Mouse (Mus musculus): ENCODE results near the gene Nxph1.

The Nxph1 gene

GRCm38 (mm10) chr6:8959810-8960209, 11.6 kb downstream of the Nxph1 start:
- DNase-seq (ENCODE audit: low read depth, low spot score) = no peak

- DNase-seq (ENCODE audit: low read depth, low spot score) = no peak
Observed at GRCm38 (mm10) chr6:8970576-8970975, 22.3 kb downstream of the Nxph1 start.

- no peak for DNase-seq (ENCODE audit: low read depth, low spot score)
Observed at GRCm38 (mm10) chr6:8979237-8979871, 31.1 kb downstream of the Nxph1 start.

- no peak for DNase-seq (ENCODE audit: low read depth, low spot score)
Observed at GRCm38 (mm10) chr6:8996301-8996943, 48.2 kb downstream of the Nxph1 start.

- DNase-seq (ENCODE audit: low read depth, low spot score) = no peak
Observed at GRCm38 (mm10) chr6:8997326-8997725, 49.1 kb downstream of the Nxph1 start.

GRCm38 (mm10) chr6:9002686-9003085, 54.5 kb downstream of the Nxph1 start:
- DNase-seq (ENCODE audit: low read depth, low spot score) = no peak

DNA sequence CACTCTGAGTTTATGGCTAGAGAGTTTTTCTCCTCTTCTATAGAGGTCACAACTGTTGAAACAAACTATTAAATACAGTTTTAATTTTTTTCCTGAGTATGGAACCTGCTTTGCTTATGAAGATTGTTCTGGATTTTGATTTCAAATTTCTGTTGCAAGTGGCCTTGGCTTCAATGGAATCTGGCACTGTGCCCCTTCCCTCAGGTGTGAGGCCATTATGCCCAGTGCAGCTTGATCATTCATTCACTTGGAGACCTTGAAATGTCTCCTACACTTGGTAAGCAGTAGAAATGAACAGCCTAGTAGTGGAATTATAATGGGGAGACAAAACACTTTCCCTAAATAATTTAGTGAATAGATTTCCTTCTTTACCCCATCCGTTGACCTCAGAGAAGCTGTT, 78.4 kb downstream of the Nxph1 start:
- DNase-seq (ENCODE audit: low read depth, low spot score) = no peak

DNA sequence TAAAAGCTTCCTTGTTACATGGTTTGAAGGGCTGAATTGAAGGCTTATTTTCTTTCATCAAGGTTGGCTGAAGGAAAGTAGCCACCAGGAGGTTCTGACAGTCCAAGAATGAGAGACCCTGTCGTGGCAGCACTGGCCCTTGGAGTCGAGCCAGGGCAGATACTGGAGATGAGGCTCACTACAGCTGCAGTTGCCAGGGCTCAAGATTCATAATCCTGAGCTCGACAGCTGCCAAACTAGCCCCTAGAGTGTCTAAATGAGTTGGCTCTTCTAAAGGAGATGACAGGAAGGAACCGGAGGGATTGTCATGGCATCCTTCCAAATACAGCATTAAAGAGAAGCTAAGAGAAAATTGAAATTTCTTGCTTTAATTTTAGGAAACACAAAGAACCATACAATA, 78.9 kb downstream of the Nxph1 start:
- DNase-seq (ENCODE audit: low read depth, low spot score) = no peak

- no peak for DNase-seq (ENCODE audit: low read depth, low spot score)
Observed at GRCm38 (mm10) chr6:9028501-9028900, 80.3 kb downstream of the Nxph1 start.

- DNase-seq (ENCODE audit: low read depth, low spot score) = no peak
Observed at GRCm38 (mm10) chr6:9039286-9039685, 91.1 kb downstream of the Nxph1 start.

- no peak for DNase-seq (ENCODE audit: low read depth, low spot score)
Observed at GRCm38 (mm10) chr6:9040991-9041390, 92.8 kb downstream of the Nxph1 start.

DNA sequence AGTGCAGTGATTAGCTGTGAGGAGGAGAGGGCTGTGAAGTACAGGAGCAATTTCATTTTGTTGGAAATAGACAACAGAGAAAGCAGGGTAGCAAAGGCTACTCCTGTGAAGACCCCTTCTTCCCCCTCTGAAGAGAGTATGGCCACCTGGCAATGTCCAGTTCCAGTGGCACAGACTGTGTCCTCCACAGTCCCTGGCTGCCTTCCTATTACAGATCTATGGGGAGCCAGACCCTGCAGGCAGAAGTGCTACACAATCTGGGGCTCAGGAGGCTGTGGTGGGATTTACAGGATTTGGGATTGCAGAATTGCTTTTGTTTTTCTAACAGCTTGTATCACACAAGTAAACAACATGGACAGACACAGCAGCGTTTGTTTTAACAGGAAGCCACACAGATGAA, 94.2 kb downstream of the Nxph1 start:
- DNase-seq (ENCODE audit: low read depth, low spot score) = no peak

DNA sequence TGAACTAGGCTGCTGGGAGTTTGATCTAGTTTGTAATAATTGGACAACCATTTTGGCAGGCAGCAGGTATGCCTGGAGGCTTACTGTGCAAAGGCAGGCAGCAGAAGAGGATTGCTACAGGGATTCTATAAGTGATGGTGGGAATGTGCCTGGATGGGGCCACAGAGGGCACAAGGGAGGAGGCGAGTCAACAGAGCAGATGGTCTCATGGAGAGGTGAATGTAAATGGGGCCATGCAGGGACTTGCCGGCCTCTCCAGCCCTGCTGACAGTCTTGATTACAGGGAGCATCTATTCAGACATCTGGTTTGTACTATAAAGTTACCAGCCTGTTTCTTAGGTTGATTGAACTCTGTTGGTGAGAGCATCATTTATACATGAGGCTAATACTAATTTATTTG, 98.6 kb downstream of the Nxph1 start:
- no peak for DNase-seq (ENCODE audit: low read depth, low spot score)

DNA sequence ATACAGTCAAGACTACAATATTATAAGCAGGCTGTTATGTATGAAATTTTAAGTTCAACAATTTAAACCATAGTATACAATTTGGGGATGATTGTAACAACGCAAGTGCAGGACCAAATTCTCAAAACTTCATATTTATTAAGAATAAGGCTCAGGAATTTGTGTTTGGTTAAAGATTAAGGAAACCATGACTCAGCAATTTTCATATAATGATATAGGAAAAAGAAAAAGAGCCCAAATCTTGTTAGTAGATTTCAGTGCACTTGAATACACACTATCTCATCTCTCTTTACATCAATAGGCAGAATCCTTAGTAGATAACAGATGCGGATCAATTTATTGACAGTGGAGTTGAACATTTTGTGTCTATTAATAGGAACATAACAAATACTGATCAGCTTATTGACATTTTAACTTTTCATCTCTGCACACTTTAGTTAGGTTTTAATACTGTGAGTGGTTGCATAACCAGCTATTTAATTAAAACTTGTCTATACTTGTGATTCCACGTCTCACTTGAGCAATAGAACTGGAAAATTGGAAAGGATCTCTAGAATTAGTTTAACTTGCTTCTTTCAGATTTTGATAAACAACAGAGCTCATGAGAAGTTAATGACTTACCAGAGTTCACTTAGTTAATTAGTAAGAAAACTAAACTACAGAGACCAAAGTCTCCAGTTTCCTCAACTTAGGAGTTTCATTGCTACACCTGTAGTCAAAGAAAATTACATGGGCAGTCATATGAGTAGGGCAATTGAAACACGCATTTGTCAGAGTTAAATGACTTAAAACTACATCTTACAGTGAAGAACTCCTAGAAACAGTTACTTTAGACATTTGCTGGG, 113.3 kb downstream of the Nxph1 start:
- DNase-seq (ENCODE audit: low read depth, low spot score) = no peak

- DNase-seq (ENCODE audit: low read depth, low spot score) = no peak
Observed at GRCm38 (mm10) chr6:9066435-9066834, 118.2 kb downstream of the Nxph1 start.

DNA sequence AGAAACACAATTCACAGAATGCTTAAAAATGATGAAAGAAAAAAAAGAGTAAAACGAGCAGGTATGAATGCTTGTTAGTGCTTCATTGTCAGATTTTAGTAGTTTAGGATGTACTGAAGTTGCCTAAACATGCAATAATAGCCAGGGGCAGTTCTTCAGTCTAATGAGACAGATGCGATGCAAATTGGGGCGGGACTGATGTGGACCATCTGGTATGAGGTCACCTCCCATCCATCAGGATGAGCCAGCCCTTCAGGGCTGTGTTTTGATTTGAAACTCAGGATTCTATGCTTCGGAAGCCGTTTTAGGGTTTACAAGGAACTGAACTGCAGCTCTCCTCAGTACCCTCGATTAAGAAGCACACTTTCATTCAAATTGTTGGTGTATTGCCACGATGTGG, 121.7 kb downstream of the Nxph1 start:
- no peak for DNase-seq (ENCODE audit: low read depth, low spot score)

GRCm38 (mm10) chr6:9076463-9076862, 128.2 kb downstream of the Nxph1 start:
- DNase-seq (ENCODE audit: low read depth, low spot score) = no peak

GRCm38 (mm10) chr6:9077793-9078689, 129.8 kb downstream of the Nxph1 start:
- DNase-seq (ENCODE audit: low read depth, low spot score) = no peak

- DNase-seq (ENCODE audit: low read depth, low spot score) = no peak
Observed at GRCm38 (mm10) chr6:9083851-9084250, 135.6 kb downstream of the Nxph1 start.

DNA sequence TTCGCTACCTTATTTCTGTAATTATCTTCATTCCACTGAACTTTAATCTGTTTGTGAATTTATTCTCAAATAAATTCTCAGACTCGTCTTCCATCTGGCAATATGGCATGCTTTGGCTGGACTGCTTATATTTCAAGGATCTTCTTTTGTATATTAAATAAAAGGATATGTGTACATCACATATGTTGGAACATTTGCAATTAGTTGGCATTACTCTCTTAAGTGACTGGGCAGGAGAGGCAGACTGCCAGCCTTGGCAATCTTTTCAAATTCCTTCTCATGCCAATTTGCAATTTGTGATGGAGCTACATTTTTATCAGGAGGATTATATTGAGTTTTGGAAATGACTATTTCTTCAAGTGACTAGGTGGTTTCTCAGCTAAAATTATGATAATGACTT, 149.1 kb downstream of the Nxph1 start:
- no peak for DNase-seq (ENCODE audit: low read depth, low spot score)

DNA sequence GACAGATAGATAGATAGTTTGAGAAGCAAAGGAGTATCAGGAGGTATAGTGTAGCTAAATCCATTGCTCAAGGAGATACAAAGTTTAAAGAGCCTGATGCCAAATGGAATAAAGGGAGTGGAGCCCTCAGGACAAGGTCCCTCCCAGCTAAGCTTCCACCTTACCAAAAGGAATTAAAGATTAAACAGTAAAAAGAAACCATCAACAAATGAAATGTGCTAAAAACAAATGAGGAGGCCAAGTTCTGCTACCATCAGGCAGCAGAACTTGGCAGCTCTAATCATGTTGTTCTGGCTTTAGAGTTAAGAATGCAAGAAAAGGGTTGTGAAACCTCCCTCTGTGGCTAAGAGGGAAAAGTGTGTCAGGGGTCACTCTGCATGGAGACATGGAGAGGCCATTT, 159.1 kb downstream of the Nxph1 start:
- DNase-seq (ENCODE audit: low read depth, low spot score) = no peak

DNA sequence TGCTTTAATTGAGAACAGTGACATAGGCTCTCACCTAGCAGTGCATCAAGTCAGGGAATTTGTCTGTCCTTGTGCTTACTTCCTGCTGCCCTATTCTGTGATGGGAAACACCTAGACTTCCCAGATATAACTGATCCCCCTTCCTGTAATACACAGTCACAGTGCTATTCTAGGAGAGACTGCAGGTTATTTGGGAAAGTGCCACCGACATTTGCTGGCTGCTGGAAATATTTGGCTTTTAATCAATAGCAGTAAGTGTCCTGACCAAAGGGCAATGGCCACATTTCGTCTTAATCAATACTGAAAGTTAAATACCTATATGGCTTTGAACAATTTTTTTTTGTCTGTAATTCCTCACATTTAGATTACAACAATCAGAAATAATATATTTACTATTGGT, 170.9 kb downstream of the Nxph1 start:
- no peak for DNase-seq (ENCODE audit: low read depth, low spot score)
